Comparison of ENCODE assay signal across 10 mouse cellular contexts in genomic region chr17:47542061-47542460, GRCm38 (mm10). TPM values are rescaled to one million over a fixed set of nuclear protein-coding genes. Genes with fewer than 3 reads are reported as not detected.
A peak's percentile ranks its signal among the peaks of the same experiment; 100 is the strongest.
DNase-seq lines count a peak whose midpoint lies in the region; ATAC-seq and TF ChIP-seq lines count a peak whose summit lies in the region.
"Had no signal": no experiment of that assay in that cellular context is flagged by ENCODE, and none has a peak within 500 bp of the region (broad histone marks: within the 10 kb centered on the region; RNA-seq: fewer than 3 reads in every experiment).

No protein-coding gene starts in this region.

- no peak overlapping the region for H3K4me2 ChIP-seq in kidney, embryonic 15.5 days

- no peak overlapping the region for H3K4me3 ChIP-seq in cerebellum, adult 2 months (replicated peaks; ENCODE audit: insufficient read depth, low read depth, low read length)
- no peak overlapping the region for H3K4me3 ChIP-seq in kidney, embryonic 15.5 days (replicated peaks)

- TF ChIP-seq CTCF in cerebellum, adult 2 months (IDR thresholded peaks at IDR 0.05; ENCODE audit: borderline replicate concordance, insufficient read depth, low read depth, low read length) = no peak

- H3K36me3 ChIP-seq in kidney, embryonic 15.5 days = no peaks in the 10 kb centered on the region

- no peaks in the 10 kb centered on the region for H3K27me3 ChIP-seq in cerebellum, adult 2 months (ENCODE audit: control insufficient read depth, insufficient read depth, low read length)
- H3K27me3 ChIP-seq in kidney, embryonic 15.5 days = no peaks in the 10 kb centered on the region

- intact Hi-C loops in gastrocnemius, postnatal 36 days (cut with DNase I) = no loop called here

- H3K9ac ChIP-seq in kidney, embryonic 15.5 days = no peak overlapping the region

- DNase-seq in gastrocnemius, postnatal 10 days = peak; percentile 26
- no peak for DNase-seq in gastrocnemius, postnatal 36 days
- peak; percentile 82 for DNase-seq in Muller cell, postnatal 12 days (ENCODE audit: inconsistent ontology term)
- peak; percentile 53 for DNase-seq in retina, postnatal 1 day
- no peak for DNase-seq in cerebellum, adult 9-11 months
- DNase-seq in cerebellum, adult 2 months = no peak
- DNase-seq: right cerebral cortex, postnatal 25 days had no signal

- ATAC-seq in inflammation-experienced regulatory T-cells, adult 6 months = peak; percentile 51
- no peak for ATAC-seq in kidney, embryonic 15.5 days (replicated peaks; ENCODE audit: low FRiP score)
- ATAC-seq: hindbrain, embryonic 16.5 days had no signal

- TF ChIP-seq POLR2A in cerebellum, adult 2 months (IDR thresholded peaks at IDR 0.05; ENCODE audit: borderline replicate concordance, insufficient read depth, low read length) = no peak

- WGBS in cerebellum, adult 2 months = 48% methylated on average over 5 of the region's 5 CpGs
- WGBS in kidney, embryonic 15.5 days = 61% methylated on average over 5 of the region's 5 CpGs

- no peak overlapping the region for H3K27ac ChIP-seq in cerebellum, adult 2 months (ENCODE audit: insufficient read depth, low read length)
- no peak overlapping the region for H3K27ac ChIP-seq in kidney, embryonic 15.5 days

- H3K9me3 ChIP-seq in kidney, embryonic 15.5 days (replicated peaks) = no peaks in the 10 kb centered on the region

- H3K4me1 ChIP-seq in cerebellum, adult 2 months (ENCODE audit: control insufficient read depth, insufficient read depth, low read length) = no peaks in the 10 kb centered on the region
- peaks cover 3% of the 10 kb centered on the region; the same call in 1 of the 2 replicates for H3K4me1 ChIP-seq in kidney, embryonic 15.5 days

RNA-seq across cellular contexts. Expression of gene Ccnd3, which starts 37.2 kb away (rescaled TPM):
- 100 to 1,000 TPM in 1 of 2 experiments, 10 to 100 TPM in 1; 95.5 to 120 TPM for total RNA-seq in gastrocnemius, postnatal 10 days (2021)
- total RNA-seq in gastrocnemius, postnatal 36 days (2021) = 10 to 100 TPM; 31.4 to 31.5 TPM
- 100 to 1,000 TPM; 124 to 141 (median 130) TPM for polyA plus RNA-seq in inflammation-experienced regulatory T-cells, adult 6 months (2017; shearing (Covaris generic))
- 50.5 and 57.3 TPM in 2 replicates for polyA plus RNA-seq in cerebellum, adult 2 months (2012; rRNA removed)
- polyA plus RNA-seq in kidney, embryonic 15.5 days (2015; fragmentation: Nextera tagmentation; extraction: Ambion mirVana) = 272 and 294 TPM in 2 replicates

RNA-seq across cellular contexts. Expression of gene Taf8, which starts 40.0 kb away (rescaled TPM):
- 10 to 100 TPM in 1 of 2 experiments, 1 to 10 TPM in 1; 9.8 to 10.2 TPM for total RNA-seq in gastrocnemius, postnatal 10 days (2021)
- total RNA-seq in gastrocnemius, postnatal 36 days (2021) = 10 to 100 TPM; 10.4 to 12.8 TPM
- polyA plus RNA-seq in inflammation-experienced regulatory T-cells, adult 6 months (2017; shearing (Covaris generic)) = 10 to 100 TPM; 56.9 to 80.8 (median 70.0) TPM
- 30.7 and 32.0 TPM in 2 replicates for polyA plus RNA-seq in cerebellum, adult 2 months (2012; rRNA removed)
- polyA plus RNA-seq in kidney, embryonic 15.5 days (2015; fragmentation: Nextera tagmentation; extraction: Ambion mirVana) = 32.2 and 37.0 TPM in 2 replicates

Comparison
In these comparisons a context has a peak if more than half of its experiments do, and no peak if none do; other contexts are left out.
1. DNase-seq: peak in gastrocnemius, postnatal 10 days (single experiment), Muller cell, postnatal 12 days (single experiment) and retina, postnatal 1 day (single experiment); none in gastrocnemius, postnatal 36 days (0 of 2), cerebellum, adult 9-11 months (single experiment) and cerebellum, adult 2 months (0 of 2).